In the genomic region with DNA sequence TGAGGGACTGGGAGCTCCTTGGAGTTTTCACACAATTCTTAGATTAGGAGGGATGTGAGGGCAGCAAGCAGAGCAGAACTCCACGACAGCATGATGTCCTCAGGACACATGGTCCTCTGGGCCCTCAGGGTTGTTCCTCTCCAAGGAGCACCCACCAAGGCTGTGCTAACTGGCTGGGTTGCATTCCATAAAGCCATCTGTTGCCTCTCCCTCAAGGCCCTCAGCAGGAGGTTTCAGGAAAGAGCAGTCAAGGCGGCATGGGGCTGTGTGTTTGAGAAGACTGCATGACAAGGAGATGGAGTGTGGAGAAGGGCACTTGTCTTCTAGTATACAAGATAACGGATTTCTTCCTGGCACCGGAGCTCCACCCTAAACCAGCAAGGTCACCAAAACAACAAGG, we compare ENCODE assay signal across 30 mouse cellular contexts. TPM values are rescaled to one million over a fixed set of nuclear protein-coding genes. Genes with fewer than 3 reads are reported as not detected.
DNase-seq lines count a peak whose midpoint lies in the region; ATAC-seq and TF ChIP-seq lines count a peak whose summit lies in the region.
"Had no signal": no experiment of that assay in that cellular context is flagged by ENCODE, and none has a peak within 500 bp of the region (broad histone marks: within the 10 kb centered on the region; RNA-seq: fewer than 3 reads in every experiment).

No protein-coding gene starts in this region.

- no peak for TF ChIP-seq CTCF in kidney, postnatal 0 days (IDR thresholded peaks at IDR 0.05; ENCODE audit: low read depth)
- TF ChIP-seq CTCF in Patski (IDR thresholded peaks at IDR 0.05), result no peak

- no peak overlapping the region for H3K9ac ChIP-seq in kidney, postnatal 0 days (ENCODE audit: low read depth, low read length)
- H3K9ac ChIP-seq: embryonic facial prominence, embryonic 12.5 days; heart, embryonic 12.5 days; hindbrain, embryonic 15.5 days; neural tube, embryonic 15.5 days; stomach, embryonic 15.5 days had no signal

- DNase-seq in heart, adult 11 months, result peak; percentile 64
- DNase-seq in heart, adult 8-10 months (ENCODE audit: low spot score), result no peak
- no peak for DNase-seq in kidney, postnatal 0 days (ENCODE audit: low spot score)
- no peak for DNase-seq in kidney, postnatal 14 days
- DNase-seq in ES-CJ7 (ENCODE audit: low read depth, low spot score) (peak; percentile 74), Patski (ENCODE audit: low read depth, low spot score) (no peak)
- no peak for DNase-seq in retina, embryonic 14.5 days (ENCODE audit: low spot score)
- no peak for DNase-seq in thymus, adult 18-20 months
- DNase-seq: B cell, adult 2 months; cerebellum, adult 2 months; cerebellum, postnatal 25 days; gastrocnemius, postnatal 14 days; kidney, postnatal 4 days; layer of hippocampus, postnatal 36 days; lung, adult 18-20 months; midbrain, embryonic 14.5 days; right cerebral cortex, postnatal 25 days; thymus, postnatal 14 days had no signal

- H3K36me3 ChIP-seq in kidney, postnatal 0 days (ENCODE audit: insufficient read depth, low read length), result no peaks in the 10 kb centered on the region
- H3K36me3 ChIP-seq: embryonic facial prominence, embryonic 12.5 days; heart, embryonic 12.5 days; hindbrain, embryonic 15.5 days; neural tube, embryonic 15.5 days; stomach, embryonic 15.5 days had no signal

- 0 out of 2 replicates have a peak, but pooled peaks have one; percentile 49 for ATAC-seq in kidney, postnatal 0 days (replicated peaks; ENCODE audit: low FRiP score, low read depth)
- ATAC-seq in Patski, result peak; percentile 34
- ATAC-seq: activated CD4-positive, CD25-positive, alpha-beta regulatory T cell, adult 4 months; forebrain, embryonic 14.5 days; inflammation-experienced regulatory T-cells, adult 6 months; lung, postnatal 0 days had no signal

- H3K4me3 ChIP-seq in kidney, postnatal 0 days (replicated peaks; ENCODE audit: low read depth, low read length), result no peak overlapping the region
- H3K4me3 ChIP-seq: embryonic facial prominence, embryonic 12.5 days; heart, embryonic 12.5 days; hindbrain, embryonic 15.5 days; neural tube, embryonic 15.5 days; stomach, embryonic 15.5 days had no signal

- in situ Hi-C loops in Patski (cut with MboI; ENCODE audit: low pct_unique_long_range_greater_than_20kb), result no loop called here

- no peaks in the 10 kb centered on the region for H3K9me3 ChIP-seq in kidney, postnatal 0 days (replicated peaks; ENCODE audit: low read length)
- H3K9me3 ChIP-seq: embryonic facial prominence, embryonic 12.5 days; heart, embryonic 12.5 days; hindbrain, embryonic 15.5 days; neural tube, embryonic 15.5 days; stomach, embryonic 15.5 days had no signal

- no peak overlapping the region for H3K4me2 ChIP-seq in kidney, postnatal 0 days (ENCODE audit: low read length)
- H3K4me2 ChIP-seq: embryonic facial prominence, embryonic 12.5 days; heart, embryonic 12.5 days; hindbrain, embryonic 15.5 days; neural tube, embryonic 15.5 days; stomach, embryonic 15.5 days had no signal

- CTCF ChIA-PET in Patski (lab: Charles Lee), result no interaction called here

- H3K27me3 ChIP-seq in kidney, postnatal 0 days (ENCODE audit: insufficient read depth, low read length), result no peaks in the 10 kb centered on the region
- H3K27me3 ChIP-seq in Patski, result no peaks in the 10 kb centered on the region
- H3K27me3 ChIP-seq: embryonic facial prominence, embryonic 12.5 days; heart, embryonic 12.5 days; hindbrain, embryonic 15.5 days; neural tube, embryonic 15.5 days; stomach, embryonic 15.5 days had no signal

- POLR2A ChIA-PET in Patski (lab: Charles Lee), result no interaction called here

- WGBS in kidney, postnatal 0 days, result 50% methylated on average over 4 of the region's 4 CpGs

- H3K4me1 ChIP-seq in kidney, postnatal 0 days (replicated peaks; ENCODE audit: insufficient read depth, low read length), result no peaks in the 10 kb centered on the region
- H3K4me1 ChIP-seq: heart, embryonic 12.5 days; hindbrain, embryonic 15.5 days; neural tube, embryonic 15.5 days; stomach, embryonic 15.5 days had no signal

- H3K27ac ChIP-seq in kidney, postnatal 0 days, result no peak overlapping the region
- H3K27ac ChIP-seq: embryonic facial prominence, embryonic 12.5 days; hindbrain, embryonic 15.5 days; macrophage; neural tube, embryonic 15.5 days; stomach, embryonic 15.5 days had no signal

RNA-seq across cellular contexts. Expression of a gene that starts 13.2 kb away (rescaled TPM):
- 1 to 10 TPM in 2 of 4 experiments, under 1 TPM in 2; 0.34 to 1.6 (median 1.0) TPM for total RNA-seq in heart, adult 8-10 months (2022)
- polyA plus RNA-seq in kidney, postnatal 0 days (2015; fragmentation: Nextera tagmentation; extraction: Ambion mirVana), result 5.8 TPM in 2 replicates
- 57.1 TPM for polyA plus RNA-seq in Patski (2021)
- total RNA-seq: MEL had no signal
- polyA plus RNA-seq: liver, adult 2 months; macrophage had no signal

RNA-seq across cellular contexts. Expression of a gene that starts 52.7 kb away (rescaled TPM):
- total RNA-seq in heart, adult 8-10 months (2022), result 1 to 10 TPM; 1.1 to 3.3 (median 1.2) TPM
- 0.87 and 1.0 TPM in 2 replicates for polyA plus RNA-seq in kidney, postnatal 0 days (2015; fragmentation: Nextera tagmentation; extraction: Ambion mirVana)
- 0.04 TPM for polyA plus RNA-seq in Patski (2021)

Comparison
In these comparisons a context has a peak if more than half of its experiments do, and no peak if none do; other contexts are left out.
1. DNase-seq: peak in heart, adult 11 months (single experiment) and ES-CJ7 (single experiment); none in heart, adult 8-10 months (single experiment), kidney, postnatal 0 days (single experiment), kidney, postnatal 14 days (single experiment), Patski (single experiment), retina, embryonic 14.5 days (single experiment) and thymus, adult 18-20 months (0 of 2).